Mouse (Mus musculus): Measurements from ENCODE around the gene Mrpl24.

The Mrpl24 gene

DNA sequence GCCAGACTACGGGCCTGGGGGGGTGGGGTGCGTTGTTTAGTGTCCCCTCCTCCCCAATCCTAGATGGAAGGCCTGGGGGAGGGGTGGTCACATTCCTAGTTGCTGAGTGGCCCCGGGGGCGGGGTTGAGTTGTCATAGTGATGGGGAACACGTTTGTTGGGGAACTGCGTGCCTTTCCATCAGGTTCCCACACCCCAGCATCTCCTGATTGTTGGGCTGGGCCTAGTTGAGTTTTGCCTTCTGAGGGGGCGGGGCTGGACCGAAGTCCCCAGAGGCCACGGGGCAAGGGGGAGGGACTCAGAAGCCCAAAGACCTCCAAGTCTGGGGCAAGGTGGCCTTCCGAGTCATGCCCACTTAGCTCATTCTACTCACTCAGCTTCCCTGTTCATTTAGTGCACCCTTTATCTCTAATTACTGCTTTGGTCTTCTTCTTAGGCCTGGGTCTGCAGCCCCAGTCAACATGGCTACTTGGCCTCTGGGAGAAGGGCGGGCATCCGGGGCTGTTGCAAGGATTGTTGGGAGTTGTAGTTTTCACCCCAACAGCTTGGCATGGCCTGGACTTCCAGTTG is 8.6 kb upstream of the Mrpl24 start:
- DNase-seq = peak; percentile 91 to 94

DNA sequence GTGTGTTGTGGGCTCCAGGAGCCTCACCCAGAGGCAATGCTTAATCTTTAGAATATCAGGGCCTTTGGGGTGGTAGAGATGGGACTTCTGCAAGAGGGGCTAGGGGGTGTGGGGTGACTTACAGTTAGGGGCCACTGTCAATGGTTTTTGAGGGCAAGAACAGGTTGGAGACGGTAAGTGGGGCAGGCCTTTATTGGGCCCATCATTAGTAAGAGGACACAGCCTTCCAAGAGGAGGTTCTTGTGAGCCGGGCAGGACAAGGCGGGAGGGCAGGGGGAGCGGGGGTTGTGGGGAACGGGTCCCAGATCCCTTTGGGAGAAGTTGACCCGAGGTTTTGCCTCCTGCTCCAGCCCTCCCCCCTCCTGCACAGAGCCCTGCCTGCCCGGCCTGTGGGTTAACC is 5.8 kb upstream of the Mrpl24 start:
- DNase-seq = no peak

DNA sequence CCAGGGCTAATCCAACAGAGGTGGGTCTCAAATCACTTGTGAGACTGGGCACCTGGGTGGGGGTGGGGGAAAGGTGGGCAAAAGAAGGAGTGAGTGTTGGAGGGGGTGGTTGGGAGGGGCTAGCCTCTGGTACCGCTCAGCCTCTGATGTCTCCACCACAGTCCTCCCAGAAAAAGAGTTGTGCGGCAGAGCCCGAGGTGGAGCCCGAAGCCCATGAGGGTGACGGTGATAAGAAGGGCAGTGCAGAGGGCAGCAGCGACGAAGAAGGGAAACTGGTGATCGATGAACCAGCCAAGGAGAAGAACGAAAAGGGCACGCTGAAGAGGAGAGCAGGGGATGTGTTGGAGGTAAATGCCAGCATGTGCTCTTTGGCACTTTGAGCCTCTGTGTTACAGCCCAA is 5.4 kb upstream of the Mrpl24 start:
- DNase-seq = no peak

DNA sequence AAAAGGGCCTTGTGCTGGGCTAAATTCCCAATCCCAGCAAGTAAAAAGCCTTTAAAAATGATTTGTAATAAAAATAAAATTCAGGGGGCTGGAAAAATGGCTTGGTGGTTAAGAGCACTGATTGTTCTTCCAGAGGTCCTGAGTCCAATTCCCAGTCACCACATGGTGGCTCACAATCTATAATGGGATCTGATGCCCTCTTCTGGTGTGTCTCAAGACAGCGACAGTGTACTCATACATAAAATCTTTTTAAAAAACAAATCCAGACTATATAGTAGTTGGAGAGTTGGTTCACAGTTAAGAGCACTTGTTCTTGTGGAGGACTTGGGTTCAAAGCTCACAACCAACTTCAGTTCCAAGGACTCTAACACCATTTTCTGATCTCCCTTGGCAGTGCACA is 2.3 kb upstream of the Mrpl24 start:
- no peak for DNase-seq

DNA sequence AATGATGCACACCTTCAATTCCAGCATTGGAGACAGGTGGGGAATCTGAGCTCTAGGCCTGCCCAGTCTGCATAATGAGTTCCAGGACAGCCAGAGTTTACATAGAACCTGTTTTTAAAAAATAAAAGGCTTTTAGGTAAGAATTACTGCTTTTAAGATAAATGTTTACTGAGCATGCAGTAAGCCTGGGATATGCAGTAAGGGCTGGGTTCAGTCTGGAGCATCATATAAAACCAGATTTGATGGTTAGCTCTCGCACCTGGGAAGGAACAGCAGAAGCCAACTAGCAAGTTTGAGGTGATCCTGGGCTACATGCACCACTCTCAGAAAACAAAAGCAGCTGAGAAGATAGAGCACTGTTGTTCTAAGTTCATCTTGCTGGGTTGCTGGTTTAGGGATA is 755 bp upstream of the Mrpl24 start:
- no peak for DNase-seq

DNA sequence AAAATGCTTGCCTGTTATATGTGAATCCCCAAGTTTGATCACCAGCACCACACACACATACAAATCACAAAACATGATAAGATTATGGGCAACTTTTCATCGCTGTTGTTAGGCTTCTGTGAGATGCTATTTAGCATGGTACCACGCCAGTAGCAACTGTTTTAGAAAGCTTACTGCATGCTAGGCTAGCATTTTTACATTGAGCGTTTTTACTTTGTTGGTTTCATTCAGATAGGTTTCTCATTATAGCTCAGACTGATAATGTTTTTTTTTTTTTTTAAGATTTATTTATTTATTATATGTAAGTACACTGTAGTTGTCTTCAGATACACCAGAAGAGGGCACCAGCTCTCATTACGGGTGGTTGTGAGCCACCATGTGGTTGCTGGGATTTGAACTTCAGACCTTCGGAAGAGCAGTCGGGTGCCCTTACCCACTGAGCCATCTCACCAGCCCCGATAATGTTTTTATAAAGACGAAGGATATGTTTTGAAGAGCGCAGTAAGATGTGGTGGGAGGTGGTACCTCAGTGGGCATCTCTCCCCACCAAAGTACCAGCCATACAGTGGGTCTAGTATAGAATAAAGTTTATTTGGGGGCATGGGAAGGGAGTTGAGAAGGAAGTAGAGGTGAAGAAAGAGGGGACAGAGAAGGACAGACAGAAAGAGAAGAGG is 1.1 kb downstream of the Mrpl24 start:
- no peak for DNase-seq

DNA sequence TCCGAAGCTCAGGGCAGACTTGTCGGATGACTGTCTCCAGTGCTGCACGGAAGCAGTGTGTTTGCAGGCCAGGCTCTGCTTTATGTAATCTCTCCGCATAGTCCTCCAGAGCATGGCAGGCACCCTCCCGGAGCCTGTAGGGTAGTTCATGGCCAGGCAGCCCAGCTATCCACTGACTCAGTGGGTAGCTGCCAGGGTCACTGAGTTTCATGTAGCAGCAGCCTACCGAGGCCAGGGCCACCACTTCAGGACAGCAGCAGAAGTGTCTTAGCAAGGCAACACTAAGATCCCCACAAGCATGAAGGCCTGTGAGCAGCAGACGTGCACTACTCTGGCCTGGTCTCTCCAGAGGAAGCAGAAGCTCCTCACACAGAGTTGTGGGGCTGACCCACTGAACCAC is 5.7 kb downstream of the Mrpl24 start:
- no peak for DNase-seq

DNA sequence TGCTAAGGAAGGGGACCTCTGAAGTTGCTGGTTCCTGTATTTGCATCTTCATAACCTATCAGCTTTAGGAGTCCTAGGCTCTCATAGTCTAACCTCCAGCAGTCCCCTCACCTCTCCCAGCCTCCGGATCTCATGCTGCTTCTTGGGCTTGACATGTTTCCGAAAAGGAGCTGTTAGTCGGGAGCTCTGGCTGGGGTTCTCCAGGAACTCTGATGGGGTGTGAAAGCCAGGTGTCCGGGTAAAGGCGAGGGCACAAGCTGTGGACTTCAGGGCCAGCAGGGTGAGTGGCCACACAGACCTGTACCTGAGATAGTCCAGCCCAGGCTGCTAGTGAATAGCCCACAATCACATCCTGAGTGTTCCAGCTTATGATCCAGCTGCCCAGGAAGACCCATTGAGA is 8.1 kb downstream of the Mrpl24 start:
- no peak for DNase-seq

DNA sequence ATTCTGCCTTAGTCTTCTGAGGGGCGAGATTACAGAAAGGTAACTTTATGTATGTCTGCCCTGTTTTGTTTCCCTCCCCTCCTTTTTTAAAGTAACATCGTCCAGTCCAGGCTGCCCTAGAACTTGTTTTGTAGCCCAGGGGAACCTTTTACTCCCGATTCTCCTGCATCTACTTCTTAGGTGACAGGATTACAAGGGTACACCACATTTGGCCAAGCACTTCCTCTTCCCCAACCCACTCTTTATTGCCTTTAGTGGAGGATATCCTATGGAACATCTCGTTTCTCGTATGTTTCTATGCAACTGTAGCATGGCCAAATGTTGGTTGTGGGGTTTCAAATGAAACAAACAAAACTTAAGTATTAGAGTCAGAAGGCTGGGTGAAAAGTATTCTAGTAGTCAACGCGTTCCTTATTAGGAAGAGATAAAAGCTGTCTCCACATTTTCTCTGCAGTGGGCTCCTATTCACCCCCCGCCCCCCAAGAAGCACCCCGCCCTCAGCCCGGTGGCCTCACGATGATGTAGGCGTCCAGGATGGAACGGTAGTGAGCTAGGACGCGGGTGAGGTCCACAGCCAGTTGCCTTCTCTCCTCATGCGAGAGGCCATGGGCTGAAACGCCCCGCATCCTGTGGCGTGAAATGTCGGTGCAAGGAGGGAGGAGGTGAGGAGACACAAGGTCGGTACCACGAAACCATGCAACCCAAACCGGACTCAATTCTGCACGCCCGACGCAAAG is 10.2 kb downstream of the Mrpl24 start:
- no peak for DNase-seq

DNA sequence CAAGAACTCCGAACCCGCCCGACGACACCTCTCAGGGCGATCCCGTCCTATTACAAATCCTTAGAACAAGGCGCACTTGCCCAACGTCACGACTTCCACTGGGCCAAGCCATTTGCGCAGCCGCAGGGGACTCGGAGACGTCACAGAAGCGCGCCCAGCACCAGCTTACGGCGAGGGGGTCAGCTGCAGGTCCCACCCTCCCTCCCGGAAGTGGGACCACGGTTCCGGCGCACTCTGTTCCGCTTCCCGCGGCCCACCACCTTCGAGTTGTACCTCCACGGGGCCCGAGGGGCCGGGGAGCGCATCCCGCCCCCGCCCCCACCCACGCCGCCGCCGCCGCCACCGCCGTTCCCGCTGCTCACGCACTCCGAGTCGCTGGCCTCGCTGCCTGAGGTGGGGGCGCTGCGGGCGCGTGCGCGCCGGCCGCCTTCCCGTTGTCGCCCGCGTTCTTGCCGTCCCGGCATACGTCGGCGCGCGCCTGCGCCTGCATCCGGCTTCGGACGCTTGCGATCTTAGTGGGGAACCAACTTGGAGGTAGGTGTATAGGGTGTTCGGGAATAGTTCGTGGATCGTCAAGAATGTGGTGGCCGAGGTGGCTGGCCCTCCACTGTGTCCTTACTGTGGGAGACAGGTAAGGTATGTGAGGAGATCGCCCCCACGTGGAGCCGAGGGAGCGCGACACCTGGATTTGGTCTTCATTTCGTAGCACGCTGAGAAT is 10.9 kb downstream of the Mrpl24 start, which contains the start of the genes Isg20l2 and Rrnad1:
Isg20l2 (plus strand) TSS at position 237 of the 718 bp plus-strand sequence.
Rrnad1 (minus strand) TSS at position 640 of the 718 bp plus-strand sequence.
- DNase-seq = peak; percentile 97 to 98

DNA sequence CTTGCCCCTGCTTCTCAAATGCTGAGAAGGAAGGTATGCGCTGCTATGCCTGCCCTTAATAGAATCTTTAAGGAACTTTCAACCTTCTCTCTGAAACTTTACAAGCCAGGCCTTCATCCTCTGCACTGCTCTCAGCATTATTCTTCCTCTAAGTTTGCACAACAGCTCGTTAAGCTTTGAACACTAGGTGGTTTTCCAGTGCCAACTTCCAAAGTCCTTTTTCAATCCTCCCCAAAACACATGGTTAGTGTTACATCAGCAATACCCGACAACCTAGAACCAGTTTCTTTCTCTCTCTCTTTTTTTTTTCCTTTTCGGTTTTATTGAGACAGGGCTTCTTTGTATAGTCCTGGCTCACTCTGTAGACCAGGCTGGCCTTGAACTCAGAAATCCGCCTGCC is 14.7 kb downstream of the Mrpl24 start:
- DNase-seq = no peak

DNA sequence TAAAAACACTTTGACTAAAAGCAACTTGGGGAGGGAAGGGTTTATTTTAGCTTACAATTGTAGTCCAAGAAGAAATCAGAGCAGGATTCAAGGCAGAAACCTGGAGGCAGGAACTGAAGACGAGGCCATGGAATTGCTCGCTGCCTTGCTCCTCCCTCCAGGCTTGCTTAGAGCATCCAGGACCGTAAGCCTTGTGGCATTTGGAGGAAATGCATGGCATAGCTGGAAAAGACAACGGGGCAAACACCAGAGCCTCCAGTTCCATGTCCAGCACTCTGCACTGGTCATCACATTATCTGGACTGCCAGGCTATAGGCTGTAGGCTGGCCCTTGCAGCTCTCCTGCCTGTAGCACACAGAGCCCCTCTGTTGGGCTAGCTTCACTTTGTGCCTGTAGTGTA is 15.2 kb downstream of the Mrpl24 start:
- no peak for DNase-seq

DNA sequence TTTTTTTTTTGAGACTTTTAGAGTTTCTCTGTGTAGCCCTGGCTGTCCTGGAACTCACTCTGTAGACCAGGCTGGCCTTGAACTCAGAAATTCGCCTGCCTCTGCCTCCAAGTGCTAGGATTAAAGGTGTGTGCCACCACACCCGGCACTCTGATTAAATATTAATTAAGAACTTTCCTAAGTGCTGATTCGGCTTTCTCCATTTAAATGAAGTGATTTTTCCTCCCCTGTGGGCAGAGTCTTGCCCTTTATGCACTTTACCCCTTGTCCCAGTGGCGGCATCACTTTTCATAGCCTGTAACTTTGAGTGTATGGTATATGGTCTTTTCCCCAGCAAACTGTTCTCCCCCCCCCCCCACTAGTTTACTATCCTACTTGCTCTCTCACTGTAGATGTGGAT is 15.9 kb downstream of the Mrpl24 start:
- DNase-seq = no peak

DNA sequence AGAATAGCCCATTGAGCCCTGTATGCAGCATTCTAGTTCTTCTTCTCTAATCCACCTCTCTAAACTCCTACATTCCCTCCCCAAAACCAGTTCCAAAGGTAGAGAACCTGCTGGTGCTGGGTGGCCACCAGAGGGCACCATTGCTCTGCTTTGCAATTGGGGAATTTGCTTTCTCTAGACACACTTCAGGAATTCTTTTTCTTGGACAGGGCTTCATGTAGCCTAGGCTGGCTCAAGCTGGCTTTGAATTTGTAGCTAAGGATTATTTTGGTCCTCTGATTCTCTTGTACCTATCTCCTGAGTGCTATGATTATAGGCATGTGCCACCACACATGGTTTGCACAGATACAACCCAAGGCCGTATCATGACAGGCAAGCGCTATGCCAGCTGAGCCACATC is 16.5 kb downstream of the Mrpl24 start:
- peak; percentile 73 to 85 for DNase-seq

DNA sequence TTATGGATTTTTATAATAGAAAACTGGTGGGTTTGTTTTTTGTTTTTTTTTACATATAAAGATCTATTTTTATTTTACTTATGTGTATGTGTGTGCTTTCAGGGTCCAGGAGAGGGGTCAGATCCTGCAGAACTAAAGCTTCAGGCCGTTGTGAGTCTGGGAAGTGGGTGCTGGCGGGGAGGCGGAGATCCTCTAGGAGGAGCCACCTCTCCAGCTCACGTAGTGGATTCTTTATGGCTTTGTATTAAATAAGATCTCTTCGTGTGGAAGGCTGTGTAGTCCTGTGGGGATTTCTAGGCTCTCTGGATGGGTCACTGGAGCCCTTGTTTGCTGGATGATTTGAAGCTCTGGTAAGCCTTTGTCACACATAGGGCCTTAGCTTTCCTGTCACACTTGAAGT is 21.3 kb downstream of the Mrpl24 start:
- DNase-seq = no peak

DNA sequence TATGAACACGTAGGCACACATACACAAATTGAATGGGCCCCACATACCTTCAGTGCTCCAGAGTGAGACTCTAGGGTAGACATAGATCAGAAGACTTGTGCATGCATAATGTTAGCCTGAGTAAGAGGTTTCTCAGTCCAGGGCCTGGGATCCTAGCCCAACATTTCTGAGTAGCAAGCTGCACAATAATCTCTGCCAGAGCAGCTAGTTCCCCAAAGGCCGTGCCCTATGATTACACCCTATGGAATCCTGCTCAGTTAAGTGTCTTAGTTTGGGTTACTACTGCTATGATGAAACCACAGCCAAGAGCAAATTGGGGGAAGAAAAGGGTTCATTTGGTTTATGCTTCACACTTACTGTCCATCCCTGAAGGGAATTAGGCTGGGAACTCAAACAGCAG is 23.2 kb downstream of the Mrpl24 start:
- no peak for DNase-seq

DNA sequence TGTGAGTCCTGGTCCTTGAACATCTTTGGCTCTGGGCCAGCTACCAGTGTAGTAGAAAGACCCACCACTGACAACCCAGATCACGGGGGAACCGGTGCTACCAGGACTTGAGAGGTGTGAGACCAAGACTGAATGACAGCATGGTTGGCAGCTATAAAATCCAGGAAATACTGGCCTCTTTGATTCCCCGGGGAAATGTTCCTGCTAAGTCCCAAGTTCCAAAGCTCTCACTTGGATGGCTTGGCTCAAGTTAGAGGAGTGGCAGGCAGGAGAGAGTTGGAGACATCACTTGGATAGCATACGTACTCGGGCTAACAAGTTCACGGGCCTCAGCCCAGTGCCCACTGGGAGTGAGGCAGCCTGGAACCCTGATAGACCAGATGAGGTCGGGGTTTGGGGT is 24.3 kb downstream of the Mrpl24 start:
- no peak for DNase-seq

DNA sequence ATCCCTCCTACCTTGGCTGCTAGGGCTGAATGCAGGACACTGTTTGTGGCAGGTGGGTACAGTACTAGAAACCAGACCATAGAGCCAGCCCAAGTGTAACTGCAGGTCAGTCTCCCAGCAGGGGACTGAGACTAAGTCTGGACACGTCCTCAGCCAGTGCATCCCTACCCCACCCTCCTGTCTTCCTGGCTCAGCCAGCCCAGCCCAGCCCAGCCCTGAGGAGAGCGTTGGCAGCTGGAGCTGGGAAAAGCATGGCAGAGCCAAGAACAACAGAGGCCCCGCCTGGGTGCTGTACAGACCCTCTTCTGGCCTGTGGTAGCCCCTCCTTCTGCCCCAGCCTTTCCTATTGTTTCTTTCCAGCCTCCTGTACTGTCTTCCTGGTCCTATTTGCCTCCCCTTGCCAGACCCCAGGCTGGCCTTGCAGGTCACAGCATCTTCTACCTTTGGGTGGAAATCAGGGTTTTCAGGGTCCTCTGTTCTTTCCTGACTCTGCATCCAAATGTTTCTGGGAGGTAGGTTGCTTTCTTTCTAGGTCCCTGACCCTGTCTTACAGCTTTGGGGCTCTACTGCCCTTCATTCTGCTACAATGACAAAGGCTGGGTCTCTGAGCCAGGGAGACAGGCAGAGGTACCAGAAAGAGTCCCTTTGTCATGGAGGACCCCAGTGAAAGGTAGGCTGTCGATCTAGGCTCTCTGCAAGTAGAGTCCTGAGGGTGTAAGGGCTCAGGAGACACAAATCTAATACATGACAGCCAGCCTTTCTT is 25.7 kb downstream of the Mrpl24 start:
- peak in 1 of 2 experiments; percentile 31 for DNase-seq

DNA sequence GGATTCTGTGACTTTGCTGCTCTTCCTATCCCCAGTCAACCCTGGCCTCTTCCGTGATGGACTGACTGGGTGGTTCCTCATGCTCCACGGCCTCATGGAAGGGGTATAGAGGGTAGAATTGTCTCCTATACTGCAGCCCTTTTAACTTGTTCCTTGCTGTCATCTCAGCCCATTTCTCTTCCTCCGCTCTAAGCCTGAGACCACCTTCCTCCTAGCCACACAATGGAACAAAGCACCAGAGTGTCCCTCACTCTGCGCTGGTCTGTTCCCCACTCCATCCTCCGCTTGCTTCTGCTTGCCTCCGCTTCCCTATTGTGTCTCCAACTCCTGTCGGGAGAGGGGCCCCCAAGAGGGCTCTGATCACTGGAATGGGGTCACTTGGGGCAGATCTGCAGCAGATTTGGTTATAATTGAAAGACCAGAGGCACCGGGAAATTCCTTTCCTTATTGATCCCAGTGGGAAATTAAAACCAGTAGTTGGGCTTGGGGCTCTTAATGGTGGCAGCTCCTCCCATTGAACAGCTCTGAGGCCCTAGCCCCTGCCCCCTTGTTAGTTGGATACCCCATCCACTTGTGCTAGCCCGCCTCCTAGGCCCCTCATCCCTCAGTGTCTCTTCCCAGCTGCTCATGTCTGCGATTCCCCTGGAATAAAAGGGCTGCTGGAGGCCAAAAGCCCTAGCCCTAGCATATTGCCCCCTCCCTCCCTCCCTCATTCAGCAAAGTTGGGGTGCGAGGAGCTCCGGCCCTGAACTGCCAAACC is 26.7 kb downstream of the Mrpl24 start:
- DNase-seq = no peak

DNA sequence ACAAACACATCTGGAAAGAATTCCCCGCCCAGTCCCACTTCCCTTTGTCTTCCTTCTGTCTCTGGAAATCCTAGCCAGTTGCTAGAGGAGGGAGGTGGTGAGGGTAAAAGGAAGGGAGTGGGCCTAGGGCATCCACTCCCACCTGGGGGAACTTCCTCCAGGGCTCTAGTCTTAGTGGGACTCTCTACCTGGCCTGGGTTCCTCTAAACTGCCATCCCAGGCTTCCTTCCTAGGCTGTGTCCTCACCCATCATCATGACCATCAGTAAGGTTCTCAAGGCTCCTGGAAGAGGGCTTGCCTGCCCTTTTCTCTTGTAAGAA is 27.2 kb downstream of the Mrpl24 start:
- no peak for DNase-seq

DNA sequence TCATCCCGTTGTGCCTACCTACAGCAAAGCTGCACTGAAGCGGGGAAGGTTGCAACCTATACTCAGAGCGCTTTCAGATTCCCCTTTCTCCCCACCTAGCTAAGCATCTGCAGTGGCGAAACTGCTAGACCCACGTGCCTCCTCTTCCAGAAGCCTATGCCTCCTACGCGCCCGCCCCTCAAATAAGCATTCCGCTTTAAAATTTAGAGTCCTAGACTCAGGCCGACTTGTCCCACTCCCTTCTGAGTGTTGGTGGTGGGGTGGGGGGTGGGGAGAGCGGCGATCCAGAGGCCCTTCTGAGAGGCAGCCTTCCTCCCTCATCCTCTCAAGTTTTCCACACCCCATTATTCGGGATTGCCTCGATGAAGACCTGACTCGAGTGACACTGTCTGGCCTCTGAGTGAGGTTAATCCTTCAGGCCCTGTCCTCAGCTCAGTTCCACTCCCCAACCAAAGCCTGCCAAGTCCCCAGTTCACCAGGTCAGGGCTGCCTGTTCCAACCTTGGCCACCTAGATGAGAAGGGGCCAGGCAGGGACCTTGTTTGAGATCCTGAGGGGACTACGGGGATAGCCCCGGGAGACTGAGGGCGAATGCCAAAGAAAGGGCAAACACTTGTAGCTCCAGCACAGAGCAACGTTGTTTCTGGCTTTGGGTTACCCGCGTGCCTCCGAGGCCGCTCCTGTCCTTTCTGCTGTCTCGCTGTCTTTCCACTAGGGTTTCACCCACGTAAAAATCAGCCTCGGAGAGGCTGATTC is 27.9 kb downstream of the Mrpl24 start:
- DNase-seq = peak in 1 of 2 experiments; percentile 26
